Mouse (Mus musculus) limb, embryonic 12.5 days (tissue): Measurements from ENCODE around the gene Sirt5. TPM values are rescaled to one million over a fixed set of nuclear protein-coding genes. Genes with fewer than 3 reads are reported as not detected.

Source experiments
- ATAC-seq: fragments of 200-750 bp; cut with Nextera tagmentation; 2 replicates; pipeline ENCODE4 v1.8.0; 2017; ENCODE audit warnings: low read depth, moderate TSS enrichment; ENCODE audit not compliant: insufficient number of reproducible peaks, insufficient read depth, low FRiP score, low TSS enrichment
- H3K27ac ChIP-seq: fragments of 300-500 bp; sonication (generic); 2 replicates; pipeline ENCODE4 v1.5.1; 2016; ENCODE audit warnings: mild to moderate bottlenecking, moderate library complexity
- H3K27me3 ChIP-seq: fragments of 300-500 bp; sonication (generic); 2 replicates; pipeline ENCODE4 v1.6.1; 2016; ENCODE audit warnings: mild to moderate bottlenecking, moderate library complexity
- H3K36me3 ChIP-seq: fragments of 300-500 bp; sonication (generic); 2 replicates; pipeline ENCODE4 v1.6.1; 2016; ENCODE audit warnings: mild to moderate bottlenecking, moderate library complexity
- H3K4me1 ChIP-seq: fragments of 300-500 bp; sonication (generic); replicated peaks from 2 replicates; pipeline ENCODE4 v1.6.1; 2016
- H3K4me2 ChIP-seq: fragments of 300-500 bp; sonication (generic); 2 replicates; pipeline ENCODE4 v1.6.1; 2016; ENCODE audit warnings: mild to moderate bottlenecking, moderate library complexity
- H3K4me3 ChIP-seq: fragments of 300-500 bp; sonication (generic); replicated peaks from 2 replicates; pipeline ENCODE4 v1.5.1; 2016; ENCODE audit warnings: mild to moderate bottlenecking
- H3K9ac ChIP-seq: fragments of 300-500 bp; sonication (generic); replicated peaks from 2 replicates; pipeline ENCODE4 v1.6.1; 2016; ENCODE audit warnings: mild to moderate bottlenecking, moderate library complexity
- H3K9me3 ChIP-seq: fragments of 300-500 bp; sonication (generic); 2 replicates; pipeline ENCODE4 v1.6.1; 2016; ENCODE audit warnings: mild to moderate bottlenecking, moderate library complexity
- whole genome bisulfite sequencing: fragments of 180-500 bp; shearing (Covaris S2); methylation state at CpG from one replicate; pipeline ENCODE4 v1.1.7; 2016; 5-methylcytosine and 5-hydroxymethylcytosine counted together
- polyA plus RNA-seq: library from polyadenylated mRNA; unstranded; fragments of >200 nt; fragmentation: Nextera tagmentation; extraction: Ambion mirVana; gene quantifications from 2 replicates; pipeline ENCODE4 v1.2.1, GENCODE M21; 2016

Gene Sirt5
- polyA plus RNA-seq, 1 experiment from 2014 or later: 59.9 TPM

DNA sequence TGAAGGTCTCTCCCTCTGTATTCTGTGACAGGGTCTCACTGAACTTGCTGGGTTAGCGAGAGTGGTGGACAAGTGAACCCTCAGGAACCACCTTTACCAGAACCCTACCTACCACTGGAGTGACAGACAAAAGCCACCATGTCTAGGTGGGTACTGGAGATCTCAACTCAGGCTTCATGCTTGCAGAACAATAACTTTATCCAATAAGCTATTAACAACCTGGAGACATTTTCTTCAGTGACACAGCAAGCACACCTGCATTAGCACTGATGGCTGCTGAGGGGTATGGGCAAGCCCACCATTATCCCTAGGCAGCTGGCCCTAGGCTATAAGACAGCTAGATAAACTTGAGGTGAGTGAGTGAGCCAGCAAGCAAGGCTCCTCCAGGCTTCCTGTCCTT is 75.1 kb downstream of the Sirt5 start:
- no peak overlapping the region for H3K4me2 ChIP-seq
- H3K9me3 ChIP-seq: no peaks in the 10 kb centered on the region
- WGBS: 90% methylated on average over 1 of the region's 1 CpGs

DNA sequence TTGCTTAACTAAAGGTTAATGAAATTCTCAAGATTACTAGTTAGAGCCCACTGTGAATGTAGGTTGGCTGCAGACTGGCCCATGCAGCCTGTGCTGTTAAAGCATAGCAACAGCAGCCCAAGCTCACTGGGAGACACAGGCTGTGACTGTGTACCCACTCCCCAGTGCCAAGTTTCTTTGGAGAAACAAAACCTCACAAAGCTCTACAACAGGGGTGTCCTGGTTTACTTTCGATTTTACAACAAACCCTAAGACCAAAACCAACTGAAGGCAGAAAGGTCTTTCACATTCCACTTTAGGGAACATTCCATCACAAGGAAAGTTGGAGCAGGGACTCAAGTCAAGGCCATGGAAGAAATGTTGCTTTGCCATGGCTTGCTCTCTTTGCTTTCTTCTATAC is 77.3 kb downstream of the Sirt5 start:
- ATAC-seq: no peak
- no peak overlapping the region for H3K4me2 ChIP-seq
- 88% methylated on average over 1 of the region's 1 CpGs for WGBS

More for the DNA sequence above, 75.1 kb downstream of the Sirt5 start:
- H3K9ac ChIP-seq: no peak overlapping the region
- no peaks in the 10 kb centered on the region for H3K36me3 ChIP-seq
- H3K4me3 ChIP-seq: no peak overlapping the region
- H3K27me3 ChIP-seq: no peaks in the 10 kb centered on the region
- ATAC-seq: no peak
- no peaks in the 10 kb centered on the region for H3K4me1 ChIP-seq
- H3K27ac ChIP-seq: no peak overlapping the region

DNA sequence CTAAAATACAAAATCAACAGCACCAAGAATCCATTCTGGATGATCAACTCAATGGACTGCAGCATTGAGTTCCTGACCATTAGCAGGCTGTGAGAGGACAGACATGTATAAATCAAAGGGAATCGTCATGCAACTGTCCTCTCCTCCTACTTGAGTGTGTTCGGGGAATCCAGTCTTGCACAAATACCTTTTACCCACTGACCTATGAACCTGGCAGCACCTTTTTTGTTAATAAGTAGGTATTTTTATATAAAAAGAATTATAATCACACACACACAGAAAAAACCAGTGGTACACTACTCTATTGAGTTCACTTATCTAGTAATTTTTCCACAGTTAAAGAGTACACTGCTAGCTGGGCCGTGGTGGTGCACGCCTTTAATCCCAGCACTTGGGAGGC is 78.4 kb downstream of the Sirt5 start:
- no peak overlapping the region for H3K4me3 ChIP-seq
- no peak overlapping the region for H3K4me2 ChIP-seq
- no peaks in the 10 kb centered on the region for H3K4me1 ChIP-seq
- H3K9me3 ChIP-seq: no peaks in the 10 kb centered on the region
- no peaks in the 10 kb centered on the region for H3K36me3 ChIP-seq
- WGBS: 91% methylated on average over 4 of the region's 4 CpGs
- H3K27ac ChIP-seq: no peak overlapping the region
- no peak for ATAC-seq
- H3K9ac ChIP-seq: no peak overlapping the region
- no peaks in the 10 kb centered on the region for H3K27me3 ChIP-seq

More for the DNA sequence above, 77.3 kb downstream of the Sirt5 start:
- Histone ChIP-seq H3K4me3 (no peak overlapping the region), H3K9ac (no peak overlapping the region), H3K27ac (no peak overlapping the region), H3K9me3 (no peaks in the 10 kb centered on the region), H3K36me3 (no peaks in the 10 kb centered on the region), H3K4me1 (no peaks in the 10 kb centered on the region), H3K27me3 (no peaks in the 10 kb centered on the region)

DNA sequence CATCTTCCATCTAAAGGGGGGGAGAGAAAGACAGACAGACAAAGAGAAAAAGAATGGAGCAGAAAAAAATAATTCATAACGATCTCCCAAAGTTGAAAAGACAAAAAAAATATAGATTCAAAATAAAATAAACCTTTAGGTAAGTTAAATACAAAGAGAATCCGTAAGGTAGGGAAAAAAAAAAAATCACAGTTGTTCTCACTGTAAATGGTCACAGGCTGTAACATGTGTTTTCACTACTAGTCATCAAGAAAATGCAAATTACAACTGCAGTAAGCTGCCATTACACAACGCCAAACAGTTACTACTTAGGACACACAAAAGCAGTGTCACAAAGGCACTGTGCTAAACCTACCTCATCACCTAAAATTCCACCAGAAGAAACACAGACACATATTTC is 79.4 kb downstream of the Sirt5 start:
- ATAC-seq: no peak
- Histone ChIP-seq H3K27ac (no peak overlapping the region), H3K36me3 (no peaks in the 10 kb centered on the region), H3K9me3 (no peaks in the 10 kb centered on the region), H3K27me3 (no peaks in the 10 kb centered on the region), H3K4me2 (no peak overlapping the region), H3K4me3 (no peak overlapping the region), H3K9ac (no peak overlapping the region), H3K4me1 (no peaks in the 10 kb centered on the region)
- 92% methylated on average over 3 of the region's 3 CpGs for WGBS

Other genes starting within 250 kb of the Sirt5 start
- gene Tbc1d7, start 194.0 kb upstream of the Sirt5 start, polyA plus RNA-seq: 64.1 and 67.1 TPM in 2 replicates
- gene Gfod1, start 61.3 kb upstream of the Sirt5 start, polyA plus RNA-seq: 0.23 and 0.37 TPM in 2 replicates
- 171 and 177 TPM in 2 replicates for gene Nol7, start 32.9 kb downstream of the Sirt5 start, polyA plus RNA-seq
- 9.7 and 10.0 TPM in 2 replicates for gene Ranbp9, start 115.8 kb downstream of the Sirt5 start, polyA plus RNA-seq
- 16.0 and 17.8 TPM in 2 replicates for gene Mcur1, start 194.7 kb downstream of the Sirt5 start, polyA plus RNA-seq